Mouse (Mus musculus): Measurements from ENCODE around the gene Anpep.

The Anpep gene

DNA sequence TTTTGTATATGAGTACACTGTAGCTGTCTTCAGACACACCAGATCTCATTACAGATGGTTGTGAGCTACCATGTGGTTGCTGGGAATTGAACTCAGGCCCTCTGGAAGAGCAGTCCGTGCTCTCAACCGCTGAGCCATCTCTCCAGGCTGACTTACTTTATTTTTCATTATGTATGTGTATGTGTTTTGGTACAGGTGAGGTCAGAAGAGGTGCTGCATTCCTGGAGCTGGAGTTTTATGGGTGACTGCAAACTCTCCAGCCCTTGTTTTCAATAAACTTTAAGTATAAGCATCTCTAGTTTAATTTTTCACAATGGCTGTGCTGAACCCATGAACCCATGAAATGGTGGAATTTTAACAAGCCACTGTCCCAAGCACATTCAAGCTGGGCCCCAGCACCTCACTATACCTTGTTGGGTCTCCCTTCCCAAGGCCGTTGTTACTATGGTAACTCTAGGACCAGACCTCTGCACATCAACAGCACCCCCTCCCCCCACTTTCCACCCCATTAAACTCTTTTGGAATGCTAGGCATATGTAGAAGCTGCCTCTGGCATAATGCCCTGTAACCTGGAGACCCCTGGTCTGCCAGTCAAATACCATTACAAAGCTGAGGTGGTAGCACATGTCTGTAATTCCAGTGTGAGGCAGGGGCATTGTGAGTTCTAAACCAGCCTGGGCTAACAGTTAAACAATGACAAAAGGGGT lies 5.6 kb upstream of the Anpep start:
- no peak for DNase-seq

GRCm38 (mm10) chr7:79861794-79862193 lies 935 bp upstream of the Anpep start:
- DNase-seq, result no peak

GRCm38 (mm10) chr7:79858956-79859630 lies 1.8 kb downstream of the Anpep start:
- no peak for DNase-seq

DNA sequence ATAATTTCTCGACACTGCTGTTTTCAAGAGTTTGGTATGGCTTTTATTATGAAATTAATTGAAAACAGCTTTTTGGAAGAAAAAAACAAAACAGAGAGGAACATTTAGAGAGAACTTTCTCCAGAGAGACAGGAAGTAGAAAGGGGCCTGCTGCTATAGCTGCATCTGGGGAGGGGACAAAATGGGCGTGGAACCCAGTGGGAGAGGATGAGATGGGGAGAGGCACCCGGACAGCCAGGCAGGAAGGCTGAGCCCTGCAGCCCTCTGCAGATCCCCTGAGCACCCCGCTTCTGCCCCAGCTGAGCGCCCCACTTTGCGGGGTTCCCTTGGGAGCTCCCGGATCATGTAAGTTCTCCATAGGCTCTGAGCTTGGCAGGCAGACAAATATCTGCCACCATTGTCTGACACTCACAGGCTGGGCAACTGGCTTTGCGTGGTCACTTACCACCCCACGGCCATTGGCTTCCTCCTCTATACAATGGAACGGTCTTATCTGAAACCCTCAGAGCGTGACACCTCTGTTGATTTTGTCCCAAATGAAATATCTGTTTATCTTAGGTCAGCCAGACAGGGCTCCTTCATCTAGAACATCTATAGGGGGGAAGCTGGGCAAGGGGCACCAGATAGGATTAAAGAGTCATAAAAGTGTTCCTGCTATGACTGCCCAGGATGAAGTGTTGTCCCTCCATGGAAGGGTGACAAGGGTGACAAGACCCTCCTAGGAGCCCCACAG lies 2.5 kb downstream of the Anpep start:
- no peak for DNase-seq

DNA sequence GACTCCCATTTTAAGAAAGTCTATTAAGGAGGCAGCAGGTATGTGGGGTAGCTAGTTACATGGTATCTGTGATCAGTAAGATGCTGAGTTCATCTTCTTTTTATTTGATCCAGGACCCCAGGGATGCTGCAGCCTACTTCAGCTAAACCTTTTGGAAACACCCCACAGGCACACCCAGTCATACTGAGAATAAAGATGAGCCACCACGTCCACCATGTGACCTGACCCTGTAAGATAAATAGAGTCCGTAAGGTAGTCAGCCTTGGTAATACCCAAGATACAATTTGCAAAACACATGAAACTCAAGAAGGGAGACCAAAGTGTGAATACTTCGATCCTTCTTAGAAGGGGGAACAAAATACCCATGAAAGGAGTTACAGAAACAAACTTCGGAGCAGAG lies 4.6 kb downstream of the Anpep start:
- no peak for DNase-seq

DNA sequence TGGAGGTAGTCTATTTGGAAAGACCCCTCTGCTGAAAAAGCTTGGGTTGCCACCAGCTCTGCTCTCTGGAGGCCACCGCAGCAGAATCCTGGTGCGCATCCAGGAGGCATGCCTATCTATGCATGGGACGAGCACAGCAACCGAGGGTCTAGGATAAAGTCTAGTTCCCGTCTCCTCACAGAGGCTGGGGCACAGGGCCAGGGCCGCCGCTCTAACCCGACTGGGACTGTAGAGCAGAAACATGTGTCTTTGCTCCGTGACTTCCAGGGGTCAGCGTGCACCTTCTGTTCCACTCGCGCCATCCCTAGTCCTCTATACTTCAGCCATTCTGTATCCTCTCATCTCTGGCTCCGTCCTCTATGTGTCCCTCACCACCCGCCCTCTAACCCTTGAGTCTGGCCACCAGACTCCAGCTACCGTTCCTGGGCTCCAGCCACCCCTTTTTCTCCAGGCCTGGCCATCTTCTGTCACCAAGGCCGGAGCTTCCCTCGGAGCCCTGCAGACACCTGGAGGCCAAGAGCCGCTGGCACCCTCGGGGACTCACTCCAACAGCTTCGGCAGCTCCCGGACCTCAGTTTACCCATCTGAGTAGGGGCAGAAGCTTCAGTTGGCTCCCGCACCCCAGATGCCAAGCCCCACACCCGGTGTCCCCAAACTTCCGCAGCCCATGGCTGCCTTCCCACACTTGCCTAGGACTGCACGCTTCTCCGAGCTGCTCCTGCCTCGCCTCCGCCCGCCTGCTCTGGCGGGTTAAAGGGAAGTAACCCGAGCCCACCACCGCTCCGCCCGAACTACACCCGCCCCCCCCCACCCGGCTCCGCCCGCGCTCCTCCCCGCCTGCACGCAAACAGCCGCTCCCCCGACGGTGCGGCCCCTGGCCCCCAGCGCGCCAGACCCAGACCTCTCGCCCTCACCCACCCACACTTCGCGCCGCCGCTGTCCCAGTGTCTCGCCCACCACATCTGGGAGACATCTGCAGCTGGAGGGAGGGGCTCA lies 13.1 kb downstream of the Anpep start:
- no peak for DNase-seq

DNA sequence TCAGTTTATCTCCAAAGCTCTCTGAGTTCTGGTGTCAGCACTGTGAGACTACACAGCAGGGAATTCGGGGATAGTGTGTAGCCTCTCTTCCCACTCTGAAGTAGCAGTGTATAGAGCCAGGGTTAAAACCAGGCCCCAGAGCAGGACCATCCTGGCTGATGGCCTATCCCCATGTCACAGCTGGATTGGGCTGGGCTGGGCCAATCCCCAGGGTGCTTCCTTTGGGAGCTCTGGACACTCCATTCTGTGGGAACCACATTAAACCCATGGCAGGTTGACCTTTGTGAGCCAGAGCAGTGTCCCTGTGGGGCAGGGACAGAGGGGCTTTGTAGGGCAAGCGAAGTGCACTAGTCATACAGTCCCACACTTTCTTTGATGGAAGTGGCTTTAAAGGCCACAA lies 14.5 kb downstream of the Anpep start:
- DNase-seq, result no peak

- no peak for DNase-seq
Observed at GRCm38 (mm10) chr7:79844090-79844802, 16.6 kb downstream of the Anpep start.

DNA sequence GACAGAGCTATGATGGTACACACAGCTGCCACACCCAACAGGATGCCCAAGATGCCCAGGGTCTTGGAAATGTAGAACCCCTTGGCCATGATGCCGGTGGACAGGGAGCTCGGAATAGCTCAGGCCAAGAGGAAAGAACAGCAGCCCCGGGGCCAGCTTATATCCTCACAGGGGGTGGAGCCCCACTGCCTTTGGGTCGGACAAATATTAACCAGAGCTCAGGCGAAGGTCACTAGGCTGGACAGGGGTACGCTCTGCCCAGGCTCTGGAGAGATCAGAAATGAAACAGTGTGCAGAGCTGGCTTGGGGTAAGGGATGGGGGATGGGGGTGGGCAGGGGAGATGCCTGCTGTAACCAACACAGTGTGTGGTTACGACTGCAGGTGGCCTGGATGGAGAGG lies 18.7 kb downstream of the Anpep start:
- no peak for DNase-seq

DNA sequence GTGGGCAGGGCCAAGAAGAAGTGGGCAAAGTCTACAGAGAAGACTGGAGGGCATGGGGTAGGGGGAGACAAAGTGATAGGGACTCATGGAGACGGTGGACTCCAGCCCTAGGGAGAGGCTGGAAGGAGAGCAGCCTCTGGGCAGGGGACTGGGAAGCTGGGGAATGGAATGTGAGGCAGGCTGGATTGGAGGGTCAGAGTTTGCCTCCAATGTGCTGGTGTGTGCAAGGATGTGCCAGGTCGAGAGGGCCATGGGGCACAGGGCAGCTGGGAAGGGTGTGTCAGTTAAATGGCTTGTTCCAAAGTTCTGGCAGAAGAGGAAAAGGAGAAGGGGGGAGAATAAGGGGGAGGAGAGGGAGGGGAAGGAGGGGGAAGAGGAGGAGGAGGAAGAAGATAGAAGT lies 23.6 kb downstream of the Anpep start:
- no peak for DNase-seq

- no peak for DNase-seq
Observed at GRCm38 (mm10) chr7:79835196-79835595, 25.7 kb downstream of the Anpep start.

DNA sequence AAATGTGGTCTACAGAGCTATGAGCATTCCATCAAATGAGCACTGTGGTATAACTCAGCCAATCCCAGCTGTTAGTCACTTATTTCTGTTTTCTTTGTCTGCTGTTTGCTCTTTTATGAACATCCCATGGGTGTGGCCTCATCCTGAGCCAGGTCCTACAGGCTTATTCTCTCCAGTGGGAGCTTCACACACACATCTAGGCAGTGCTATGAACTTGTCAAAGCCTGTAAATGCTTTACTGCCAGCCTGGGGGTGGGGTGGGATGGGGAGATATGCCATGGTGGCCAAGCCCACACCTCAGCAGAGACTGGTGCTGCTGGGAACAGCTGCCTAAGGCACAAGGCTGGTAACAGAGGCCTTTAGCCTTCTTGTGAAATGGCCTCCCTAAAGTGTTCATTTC lies 27.9 kb downstream of the Anpep start:
- no peak for DNase-seq

GRCm38 (mm10) chr7:79831585-79831984 lies 29.3 kb downstream of the Anpep start:
- DNase-seq, result no peak

- no peak for DNase-seq
Observed at GRCm38 (mm10) chr7:79831145-79831544, 29.7 kb downstream of the Anpep start.

DNA sequence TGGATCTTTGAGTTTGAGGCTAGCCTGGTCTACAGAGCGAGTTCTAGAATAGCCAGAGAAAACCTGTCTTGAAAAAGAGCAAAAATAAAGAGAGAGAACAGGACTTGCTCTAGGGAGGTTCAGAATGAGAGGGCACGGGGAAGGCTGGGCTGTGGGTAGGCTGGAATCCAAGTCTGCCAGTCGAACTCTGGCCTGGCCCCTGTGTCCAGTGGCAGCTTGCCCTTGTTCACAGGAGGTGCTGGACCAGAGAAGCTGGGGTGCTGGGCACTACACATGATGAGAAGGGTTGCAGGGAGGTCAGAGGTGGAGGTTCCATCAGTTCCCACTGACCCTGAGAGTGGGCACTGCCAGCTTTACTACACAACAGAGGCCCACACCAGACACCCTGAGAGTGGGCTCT lies 32.5 kb downstream of the Anpep start:
- DNase-seq, result no peak

GRCm38 (mm10) chr7:79822092-79822695 lies 38.7 kb downstream of the Anpep start:
- no peak for DNase-seq

- no peak for DNase-seq
Observed at GRCm38 (mm10) chr7:79819996-79820395, 40.9 kb downstream of the Anpep start.

DNA sequence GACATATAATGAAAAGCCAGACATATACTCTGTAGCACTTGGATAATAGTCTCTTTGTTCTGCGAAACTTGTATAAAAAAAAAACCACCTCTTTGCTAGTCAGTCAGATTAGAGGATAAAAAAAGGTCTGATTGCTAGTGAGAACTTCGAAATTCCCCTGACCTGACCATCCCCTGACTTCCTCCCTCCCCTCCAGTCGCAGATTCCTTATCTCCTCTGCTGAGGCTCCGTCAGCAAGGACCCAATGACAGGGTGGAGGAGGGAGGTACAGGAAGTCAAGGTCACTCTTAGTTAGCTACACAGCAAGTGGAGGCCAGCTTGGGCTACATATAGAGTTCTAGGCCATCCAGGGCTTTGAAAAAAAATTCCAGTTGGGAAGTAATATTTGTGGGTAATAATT lies 41.3 kb downstream of the Anpep start:
- no peak for DNase-seq

- no peak for DNase-seq
Observed at GRCm38 (mm10) chr7:79818321-79818720, 42.5 kb downstream of the Anpep start.

DNA sequence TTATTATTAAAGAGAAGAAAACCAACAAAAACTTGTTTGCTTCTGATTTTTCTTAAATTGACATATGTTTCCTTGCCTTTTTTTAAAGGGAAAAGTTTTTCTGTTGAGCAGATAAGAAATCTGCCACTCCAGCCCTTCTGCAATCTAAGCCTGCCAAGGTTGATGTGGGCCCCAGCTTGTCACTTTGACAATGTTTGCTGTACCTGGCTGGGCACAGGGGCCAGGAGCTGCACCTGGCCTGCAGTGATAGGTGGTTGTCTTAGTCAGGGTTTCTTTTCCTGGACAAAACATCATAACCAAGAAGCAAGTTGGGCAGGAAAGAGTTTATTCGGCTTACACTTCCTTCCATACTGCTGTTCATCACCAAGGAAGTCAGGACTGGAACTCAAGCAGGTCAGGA lies 47.5 kb downstream of the Anpep start:
- DNase-seq, result no peak

- DNase-seq, result peak; percentile 11
Observed at GRCm38 (mm10) chr7:79810611-79811506, 50.0 kb downstream of the Anpep start, which contains the start of gene Mesp2. Mesp2 (plus strand) TSS chr7:79810727.

Data from cerebellum, adult 8-10 months (tissue).